Mouse (Mus musculus) C2C12 (cell line): Measurements from ENCODE around the gene Mmd2. TPM values are rescaled to one million over a fixed set of nuclear protein-coding genes. Genes with fewer than 3 reads are reported as not detected.
A peak's percentile ranks its signal among the peaks of the same experiment; 100 is the strongest.

Experiments
- H3K27me3 ChIP-seq: one replicate; pipeline ENCODE4 v1.6.1; 2011; ENCODE audit not compliant: control insufficient read depth, insufficient read depth, insufficient read length
- H3K36me3 ChIP-seq: one replicate; pipeline ENCODE4 v1.6.1; 2011; ENCODE audit not compliant: control insufficient read depth, insufficient read depth
- H3K4me3 ChIP-seq: one replicate; pipeline ENCODE4 v1.5.1; 2011; ENCODE audit warnings: mild to moderate bottlenecking, control low read depth; ENCODE audit not compliant: poor library complexity, insufficient read depth, severe bottlenecking
- H3K79me2 ChIP-seq: one replicate; pipeline ENCODE4 v1.6.1; 2011; ENCODE audit not compliant: control insufficient read depth, insufficient read depth
- H3K79me3 ChIP-seq: one replicate; pipeline ENCODE4 v1.6.1; 2011; ENCODE audit warnings: low read depth, control low read depth
- H3ac ChIP-seq: one replicate; pipeline ENCODE3; 2011; ENCODE audit warnings: low read depth; ENCODE audit not compliant: control insufficient read depth, insufficient read length
- CEBPB ChIP-seq: IDR thresholded peaks from one replicate; pipeline ENCODE4 v1.6.1; 2011; ENCODE audit warnings: low read depth, mild to moderate bottlenecking, control low read depth, moderate library complexity
- CTCF ChIP-seq: IDR thresholded peaks from one replicate; pipeline ENCODE4 v1.5.1; 2011; ENCODE audit not compliant: control insufficient read depth, insufficient read depth, insufficient read length
- FOSL1 ChIP-seq: IDR thresholded peaks from one replicate; pipeline ENCODE4 v1.8.0; 2011; ENCODE audit warnings: mild to moderate bottlenecking, low read length; ENCODE audit not compliant: poor library complexity, insufficient read depth, severe bottlenecking
- MAX ChIP-seq: IDR thresholded peaks from one replicate; pipeline ENCODE4 v1.6.1; 2011; ENCODE audit warnings: mild to moderate bottlenecking, control low read depth
- MYOD1 ChIP-seq: IDR thresholded peaks from one replicate; pipeline ENCODE4 v1.6.1; 2011; ENCODE audit warnings: low read depth; ENCODE audit not compliant: control insufficient read depth, insufficient read length
- MYOG ChIP-seq: IDR thresholded peaks from one replicate; pipeline ENCODE4 v1.6.1; 2011; ENCODE audit not compliant: control insufficient read depth, insufficient read length; ENCODE audit errors: extremely low read depth
- USF1 ChIP-seq: IDR thresholded peaks from one replicate; pipeline ENCODE4 v1.6.1; 2011; ENCODE audit warnings: low read depth, mild to moderate bottlenecking, control low read depth, moderate library complexity
- polyA plus RNA-seq: library from polyadenylated mRNA; unstranded; fragments of >200 nt; fragmentation: generic; extraction: Trizol; gene quantifications from one replicate; pipeline ENCODE4 v1.2.1, GENCODE M21; 2012; ENCODE audit warnings: missing spikeins

Mmd2 gene
- polyA plus RNA-seq, 1 experiment, result not detected

GRCm38 (mm10) chr5:142583616-142584126 lies 24.9 kb downstream of the Mmd2 start:
- no peak overlapping the region for H3K4me3 ChIP-seq
- no peaks in the 10 kb centered on the region for H3K36me3 ChIP-seq
- H3ac ChIP-seq, result no peak overlapping the region
- H3K79me2 ChIP-seq, result no peaks in the 10 kb centered on the region
- no peaks in the 10 kb centered on the region for H3K79me3 ChIP-seq
- H3K27me3 ChIP-seq, result peaks cover 39% of the 10 kb centered on the region
- no peak for TF ChIP-seq USF1
- TF ChIP-seq CEBPB, result no peak
- no peak for TF ChIP-seq FOSL1
- no peak for TF ChIP-seq MYOD1

DNA sequence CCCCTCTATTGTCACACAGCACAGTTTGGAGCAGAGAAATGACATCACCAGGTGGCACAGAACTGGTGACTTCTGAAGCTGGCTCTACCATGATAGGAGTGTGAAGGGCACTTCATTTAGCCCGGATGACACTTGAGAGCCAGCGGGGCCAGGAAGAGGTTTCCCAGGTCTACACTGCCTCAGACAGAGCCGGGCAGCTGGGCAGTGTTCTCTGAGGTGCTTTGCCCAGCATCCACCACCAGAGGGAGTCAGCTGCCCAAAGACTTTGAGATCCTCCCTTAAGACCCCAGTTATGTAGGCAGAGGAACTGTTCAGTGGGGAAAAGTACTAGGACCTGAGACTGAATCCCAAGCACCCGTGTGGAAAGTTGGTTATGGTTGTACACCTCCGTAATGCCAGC lies 27.1 kb downstream of the Mmd2 start:
- H3K4me3 ChIP-seq, result no peak overlapping the region
- H3K79me3 ChIP-seq, result no peaks in the 10 kb centered on the region
- no peak overlapping the region for H3ac ChIP-seq
- H3K79me2 ChIP-seq, result no peaks in the 10 kb centered on the region
- peaks cover 31% of the 10 kb centered on the region for H3K27me3 ChIP-seq
- H3K36me3 ChIP-seq, result no peaks in the 10 kb centered on the region
- no peak for TF ChIP-seq MYOD1
- TF ChIP-seq USF1, result no peak
- peak; percentile 60 for TF ChIP-seq CTCF
- no peak for TF ChIP-seq FOSL1
- TF ChIP-seq MYOG, result no peak
- TF ChIP-seq CEBPB, result no peak
- no peak for TF ChIP-seq MAX

DNA sequence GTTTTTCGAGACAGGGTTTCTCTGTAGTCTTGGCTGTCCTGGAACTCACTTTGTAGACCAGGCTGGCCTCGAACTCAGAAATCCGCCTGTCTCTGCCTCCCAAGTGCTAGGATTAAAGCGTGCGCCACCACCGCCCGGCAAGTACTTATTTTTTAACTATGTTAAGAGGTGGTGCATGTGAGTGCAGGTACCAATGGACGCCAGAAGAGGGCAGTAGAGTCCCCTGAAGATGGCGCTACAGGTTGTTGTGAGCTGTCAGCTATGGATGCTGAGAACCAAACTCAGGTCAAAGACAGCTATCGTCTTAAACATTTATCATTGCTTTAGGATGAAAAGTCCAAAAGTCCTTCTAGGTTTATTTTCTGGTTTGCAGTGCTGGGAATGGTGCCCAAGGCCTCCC lies 30.4 kb downstream of the Mmd2 start:
- no peaks in the 10 kb centered on the region for H3K36me3 ChIP-seq
- H3K27me3 ChIP-seq, result peaks cover 20% of the 10 kb centered on the region
- no peaks in the 10 kb centered on the region for H3K79me2 ChIP-seq
- TF ChIP-seq FOSL1, result no peak
- no peak for TF ChIP-seq MAX
- TF ChIP-seq MYOD1, result no peak
- no peak for TF ChIP-seq CTCF
- TF ChIP-seq USF1, result no peak
- TF ChIP-seq MYOG, result no peak
- TF ChIP-seq CEBPB, result no peak
- no peak overlapping the region for H3ac ChIP-seq
- no peaks in the 10 kb centered on the region for H3K79me3 ChIP-seq
- H3K4me3 ChIP-seq, result no peak overlapping the region

DNA sequence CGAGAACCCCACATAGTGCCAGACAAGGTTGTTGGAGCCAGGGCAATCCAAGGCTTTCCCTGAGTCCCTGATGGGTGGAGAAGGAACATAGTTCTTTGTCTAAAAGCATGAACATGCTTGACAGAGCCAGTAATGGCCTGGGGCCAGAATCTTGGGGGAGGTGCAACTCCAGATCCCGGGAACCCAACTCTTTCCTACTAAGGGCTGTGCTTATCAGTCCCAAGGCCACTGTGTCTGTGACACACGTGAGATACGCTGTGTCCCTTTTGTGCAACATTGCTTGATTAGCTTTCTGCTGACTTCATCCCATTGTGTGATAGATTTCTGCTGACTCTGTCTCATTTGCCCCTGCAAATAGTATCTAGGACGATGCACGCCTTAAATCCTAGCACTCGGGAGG lies 31.8 kb downstream of the Mmd2 start:
- Histone ChIP-seq H3K27me3 (peaks cover 12% of the 10 kb centered on the region), H3K36me3 (no peaks in the 10 kb centered on the region), H3K4me3 (no peak overlapping the region), H3ac (no peak overlapping the region), H3K79me2 (no peaks in the 10 kb centered on the region), H3K79me3 (no peaks in the 10 kb centered on the region)
- TF ChIP-seq MYOG, result no peak
- no peak for TF ChIP-seq CEBPB
- TF ChIP-seq MYOD1, result no peak

DNA sequence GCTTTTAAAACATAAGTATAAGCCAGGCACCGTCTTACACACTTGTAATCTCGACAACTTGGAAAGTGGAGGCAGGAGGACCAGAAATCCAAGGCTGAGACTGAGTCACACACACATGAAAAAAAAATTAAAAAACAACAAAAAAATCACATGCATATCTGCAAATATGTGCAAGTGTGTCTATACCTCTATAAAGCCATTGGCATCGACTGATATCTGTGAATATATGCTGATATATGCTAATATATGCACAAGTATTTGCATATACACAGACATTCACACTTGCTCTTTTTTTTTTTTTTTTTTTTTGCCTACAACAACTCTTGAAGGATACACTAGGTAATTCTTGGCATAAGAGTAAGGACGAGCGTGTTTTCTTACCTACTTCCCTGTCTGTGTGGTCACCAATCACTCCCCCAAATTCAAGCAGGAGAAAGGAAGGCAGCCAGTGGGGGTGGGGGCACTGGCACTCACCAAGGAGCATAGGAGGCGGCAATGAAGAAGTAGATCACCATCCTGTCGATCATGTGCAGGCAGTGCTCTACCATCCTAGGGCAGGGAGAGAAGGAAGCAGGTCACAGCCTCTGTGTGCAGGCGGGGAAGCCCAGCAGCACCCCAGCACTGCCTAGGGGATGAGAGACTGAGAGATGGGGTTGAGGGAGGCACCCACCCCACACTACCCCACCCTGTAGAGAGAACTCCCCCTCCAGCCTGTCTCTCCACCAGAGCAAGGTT lies 34.1 kb downstream of the Mmd2 start:
- no peaks in the 10 kb centered on the region for H3K79me3 ChIP-seq
- no peaks in the 10 kb centered on the region for H3K79me2 ChIP-seq
- peaks cover 2% of the 10 kb centered on the region for H3K27me3 ChIP-seq
- TF ChIP-seq USF1 (no peak), MAX (no peak), MYOD1 (no peak), MYOG (no peak), CEBPB (no peak), CTCF (no peak), FOSL1 (no peak)
- no peaks in the 10 kb centered on the region for H3K36me3 ChIP-seq
- no peak overlapping the region for H3K4me3 ChIP-seq
- H3ac ChIP-seq, result no peak overlapping the region

DNA sequence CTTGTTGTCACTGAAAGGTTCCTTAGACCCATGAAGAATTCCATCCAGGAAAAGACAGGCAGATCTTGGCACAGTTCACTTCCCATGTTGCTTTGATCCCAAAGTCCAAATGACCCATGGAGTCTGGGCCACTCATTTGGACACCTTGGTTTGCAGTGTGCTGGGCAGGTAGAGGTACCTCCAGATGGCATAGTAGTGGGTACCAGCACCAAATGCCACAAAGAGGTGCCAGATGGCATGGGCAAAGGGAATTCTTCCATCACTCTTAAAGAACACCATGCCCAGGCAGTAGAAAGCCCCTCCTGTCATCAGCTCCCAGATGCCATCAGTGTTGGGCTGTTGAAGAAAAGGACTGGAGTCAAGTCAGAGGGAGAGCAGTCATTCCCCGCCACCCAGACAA lies 44.0 kb downstream of the Mmd2 start:
- Histone ChIP-seq H3K79me2 (no peaks in the 10 kb centered on the region), H3ac (no peak overlapping the region), H3K36me3 (no peaks in the 10 kb centered on the region), H3K79me3 (no peaks in the 10 kb centered on the region), H3K27me3 (peaks cover 12% of the 10 kb centered on the region), H3K4me3 (no peak overlapping the region)
- TF ChIP-seq CEBPB (no peak), FOSL1 (no peak), USF1 (no peak), CTCF (no peak), MAX (no peak), MYOD1 (no peak), MYOG (no peak)
